Mouse (Mus musculus): ENCODE measurements around the gene Parm1.

The Parm1 gene

DNA sequence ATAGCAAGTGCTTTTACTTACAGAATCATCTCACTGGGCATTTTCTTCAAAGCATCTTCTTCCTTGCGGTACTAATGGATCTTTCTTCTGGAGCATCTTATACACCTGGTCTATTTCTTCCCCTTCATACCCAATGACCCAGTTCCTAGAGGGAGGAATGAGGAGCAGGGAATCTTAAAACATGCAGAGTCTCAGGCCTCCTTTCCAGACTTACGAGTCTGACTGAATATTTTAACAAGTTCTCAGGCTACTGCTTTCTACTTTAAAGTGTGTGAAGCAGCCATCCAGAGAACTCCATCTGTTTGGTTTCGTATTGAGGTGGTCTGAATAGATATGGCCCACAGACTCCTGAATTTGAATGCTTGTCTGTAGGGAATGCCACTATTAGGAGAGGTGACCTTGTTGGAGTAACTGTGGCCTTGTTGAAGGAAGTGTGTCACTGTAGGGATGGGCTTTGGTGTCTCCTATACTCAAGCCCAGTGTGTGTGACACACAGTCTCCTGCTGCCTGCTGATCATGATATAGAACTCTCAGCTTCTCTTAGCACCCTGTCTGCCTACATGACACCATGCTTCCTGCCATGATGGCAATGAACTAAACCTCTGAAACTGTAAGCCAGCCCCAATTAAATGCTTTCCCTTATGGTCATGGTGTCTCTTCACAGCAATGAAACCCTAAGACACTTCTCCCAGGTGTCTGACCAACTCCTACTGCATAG is 137.1 kb downstream of the Parm1 start:
- DNase-seq (ENCODE audit: low read depth): no peak

DNA sequence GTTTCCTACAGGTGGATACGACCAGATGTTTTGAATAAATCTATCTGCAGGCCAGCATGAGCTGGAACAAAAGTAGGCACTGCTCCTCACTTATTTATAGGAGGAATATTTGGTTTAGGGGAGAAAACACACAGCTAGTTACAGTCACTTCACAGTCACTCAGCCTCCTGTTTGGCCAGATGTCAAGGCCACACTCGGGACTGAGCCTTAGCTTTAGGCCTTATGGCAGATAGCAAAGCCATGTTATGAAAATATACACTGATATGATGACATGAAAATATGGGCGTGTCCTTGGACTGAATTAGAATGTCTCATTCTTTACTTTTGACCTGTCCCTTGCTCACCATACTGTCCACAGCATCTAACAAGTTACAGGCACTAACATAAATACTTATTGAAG is 137.8 kb downstream of the Parm1 start:
- DNase-seq (ENCODE audit: low read depth): no peak

DNA sequence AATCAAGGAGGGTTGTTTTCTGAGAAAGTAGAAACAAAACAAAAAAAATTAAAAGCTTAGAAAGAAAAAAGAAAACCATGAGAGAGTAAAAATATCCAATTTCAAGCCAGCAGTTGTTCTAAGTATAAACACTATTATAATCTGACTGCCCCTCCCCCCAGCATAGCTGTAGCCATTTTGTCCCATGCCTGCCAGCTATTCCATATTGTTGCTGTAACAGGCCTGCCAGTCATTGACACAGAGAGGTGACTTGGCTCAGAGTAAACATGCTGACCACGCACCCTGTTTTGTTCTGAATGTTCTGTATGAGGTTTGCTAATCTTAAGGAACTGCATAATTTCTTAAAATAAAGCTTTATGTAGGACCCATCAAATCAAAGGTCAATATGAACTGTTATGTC is 145.3 kb downstream of the Parm1 start:
- DNase-seq (ENCODE audit: low read depth): no peak

DNA sequence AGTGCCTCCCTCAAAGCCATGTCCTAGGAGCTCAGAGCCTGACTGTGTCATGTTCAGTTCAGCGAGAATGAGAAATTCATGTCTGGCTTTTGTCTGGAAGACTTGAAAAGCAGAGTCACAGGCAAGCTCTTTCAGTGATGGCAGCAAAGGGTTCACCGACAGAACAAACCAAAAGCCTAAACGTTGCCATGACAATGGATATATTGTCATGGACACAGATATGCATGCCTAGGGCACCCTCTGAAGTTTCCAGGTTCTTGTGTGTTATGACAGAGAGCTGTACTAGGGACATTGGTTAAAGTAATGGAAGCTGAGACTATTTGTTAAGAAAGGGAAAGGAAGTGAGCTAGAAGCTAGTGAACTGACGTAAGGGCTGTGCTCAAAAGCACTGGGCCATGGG is 149.7 kb downstream of the Parm1 start:
- DNase-seq (ENCODE audit: low read depth): no peak

DNA sequence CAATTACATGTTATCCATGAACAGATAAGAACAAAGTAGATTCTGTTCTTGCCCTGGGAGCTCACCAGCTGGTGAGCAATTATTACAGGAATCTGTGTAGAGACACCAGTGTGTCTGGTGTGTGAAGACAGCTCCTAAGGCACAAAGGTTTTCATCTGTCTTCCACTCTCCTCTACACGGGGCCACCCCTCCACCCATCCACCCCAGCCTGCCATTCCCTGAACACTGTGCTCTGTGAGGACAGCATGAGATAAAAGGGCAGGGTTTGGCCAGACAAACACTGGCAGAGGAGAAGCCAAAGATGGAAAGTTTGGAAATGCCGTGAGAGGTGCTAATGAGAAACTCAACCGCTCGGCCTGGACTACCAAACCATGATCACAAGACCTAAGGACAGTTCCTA is 151.8 kb downstream of the Parm1 start:
- DNase-seq (ENCODE audit: low read depth): no peak

Measured in fibroblast of lung, adult 2 months (primary cell).